Mouse (Mus musculus): Measurements from ENCODE around the gene Ago4.

GRCm38 (mm10) chr4:126468285-126468901 is 64.9 kb downstream of the Ago4 start, which contains the start of gene Ago1:
- TF ChIP-seq POLR2A (IDR thresholded peaks at IDR 0.05; ENCODE audit: borderline replicate concordance, extremely low read depth, low read depth, low read length) = peak; percentile 29; the same call in 1 of the 2 replicates
- TF ChIP-seq CTCF (IDR thresholded peaks at IDR 0.05; ENCODE audit: insufficient read depth, low read length) = peak; percentile 56

Measured in lung, adult 2 months (tissue).